Mouse (Mus musculus) gastrocnemius, postnatal 36 days (tissue): ENCODE measurements at regions not wholly inside any gene's neighbourhood (a gene's known extent, or its start where the extent isn't known, plus 50 kb on each side); places are given as distances from the start of the nearest gene placed in this dataset.

Experiments used
- DNase-seq, 2 experiments: peaks; one replicate each; pipeline ENCODE4 v3.0.0; 2022
- intact Hi-C: fragments of 180-260 bp; cut with DNase I; formaldehyde crosslinking; loops from one replicate; pipeline ENCODE4 v1.15.1; 2025

- intact Hi-C loops = no loop called here
- DNase-seq = no peak
Observed at GRCm38 (mm10) chr7:129908826-129909225, 317.2 kb downstream of the Wdr11 start.

- intact Hi-C loops = no loop called here
- no peak for DNase-seq
Observed at GRCm38 (mm10) chr7:129909730-129910129, 318.1 kb downstream of the Wdr11 start.

GRCm38 (mm10) chr7:129910826-129911225 is 319.2 kb downstream of the Wdr11 start:
- intact Hi-C loops = no loop called here
- no peak for DNase-seq

- intact Hi-C loops = no loop called here
Observed at GRCm38 (mm10) chr7:129914871-129915270, 323.2 kb downstream of the Wdr11 start.

GRCm38 (mm10) chr7:129918240-129919200 is 326.9 kb downstream of the Wdr11 start:
- intact Hi-C loops = no loop called here
- no peak for DNase-seq

More at GRCm38 (mm10) chr7:129914871-129915270, 323.2 kb downstream of the Wdr11 start:
- no peak for DNase-seq

- no peak for DNase-seq
- intact Hi-C loops = no loop called here
Observed at GRCm38 (mm10) chr7:129922291-129922690, 330.6 kb downstream of the Wdr11 start.

GRCm38 (mm10) chr7:129936731-129937130 is 345.1 kb downstream of the Wdr11 start:
- intact Hi-C loops = loop anchor here (10.0 kb wide), 1 partner anchor 208 kb away; no protein-coding TSS in a partner anchor
- DNase-seq = no peak

- DNase-seq = no peak
- intact Hi-C loops = loop anchor here (10.0 kb wide), 1 partner anchor 207 kb away; no protein-coding TSS in a partner anchor
Observed at GRCm38 (mm10) chr7:129937715-129938114, 346.1 kb downstream of the Wdr11 start.

- intact Hi-C loops = loop anchor here (10.0 kb wide), 1 partner anchor 207 kb away; no protein-coding TSS in a partner anchor
- no peak for DNase-seq
Observed at GRCm38 (mm10) chr7:129938141-129938540, 346.5 kb downstream of the Wdr11 start.

GRCm38 (mm10) chr7:129939266-129939665 is 347.6 kb downstream of the Wdr11 start:
- DNase-seq = no peak

GRCm38 (mm10) chr7:129941311-129942029 is 349.8 kb downstream of the Wdr11 start:
- DNase-seq = no peak
- intact Hi-C loops = no loop called here

More at GRCm38 (mm10) chr7:129939266-129939665, 347.6 kb downstream of the Wdr11 start:
- intact Hi-C loops = loop anchor here (10.0 kb wide), 1 partner anchor 206 kb away; no protein-coding TSS in a partner anchor

GRCm38 (mm10) chr7:129948613-129949110 is 357.0 kb downstream of the Wdr11 start:
- intact Hi-C loops = no loop called here

GRCm38 (mm10) chr7:129950456-129950855 is 358.8 kb downstream of the Wdr11 start:
- intact Hi-C loops = no loop called here
- DNase-seq = no peak

More at GRCm38 (mm10) chr7:129948613-129949110, 357.0 kb downstream of the Wdr11 start:
- no peak for DNase-seq

GRCm38 (mm10) chr7:129958379-129958778 is 366.7 kb downstream of the Wdr11 start:
- intact Hi-C loops = no loop called here

GRCm38 (mm10) chr7:129962575-129962974 is 370.9 kb downstream of the Wdr11 start:
- intact Hi-C loops = no loop called here
- DNase-seq = no peak

More at GRCm38 (mm10) chr7:129958379-129958778, 366.7 kb downstream of the Wdr11 start:
- DNase-seq = no peak

GRCm38 (mm10) chr7:129964192-129964591 is 372.5 kb downstream of the Wdr11 start:
- no peak for DNase-seq
- intact Hi-C loops = no loop called here

- intact Hi-C loops = no loop called here
- no peak for DNase-seq
Observed at GRCm38 (mm10) chr7:129965281-129966051, 373.8 kb downstream of the Wdr11 start.

GRCm38 (mm10) chr7:129966771-129967170 is 375.1 kb downstream of the Wdr11 start:
- DNase-seq = no peak
- intact Hi-C loops = no loop called here

GRCm38 (mm10) chr7:129970201-129970600 is 378.5 kb downstream of the Wdr11 start:
- intact Hi-C loops = no loop called here
- DNase-seq = no peak

GRCm38 (mm10) chr7:129974206-129974605 is 382.5 kb downstream of the Wdr11 start:
- intact Hi-C loops = no loop called here
- no peak for DNase-seq
